Comparison of ENCODE assay signal across 11 mouse cellular contexts in genomic region chr2:167278011-167278410, GRCm38 (mm10). TPM values are rescaled to one million over a fixed set of nuclear protein-coding genes. Genes with fewer than 3 reads are reported as not detected.
DNase-seq lines count a peak whose midpoint lies in the region; ATAC-seq and TF ChIP-seq lines count a peak whose summit lies in the region.
"Had no signal": no experiment of that assay in that cellular context is flagged by ENCODE, and none has a peak within 500 bp of the region (broad histone marks: within the 10 kb centered on the region; RNA-seq: fewer than 3 reads in every experiment).

No protein-coding gene starts in this region.

- no peak overlapping the region for H3K4me2 ChIP-seq in heart, embryonic 12.5 days
- H3K4me2 ChIP-seq in forebrain, postnatal 0 days (ENCODE audit: low read depth), result no peak overlapping the region
- H3K4me2 ChIP-seq: limb, embryonic 13.5 days; lung, embryonic 15.5 days; midbrain, embryonic 15.5 days had no signal

- 0 out of 2 replicates have a peak, but pooled peaks cover 6% of the 10 kb centered on the region for H3K4me1 ChIP-seq in heart, embryonic 12.5 days (replicated peaks)
- no peaks in the 10 kb centered on the region for H3K4me1 ChIP-seq in ES-Bruce4 (ENCODE audit: control insufficient read depth, insufficient read depth, low read length)
- no peaks in the 10 kb centered on the region for H3K4me1 ChIP-seq in forebrain, postnatal 0 days (ENCODE audit: insufficient read depth)
- H3K4me1 ChIP-seq: limb, embryonic 13.5 days; midbrain, embryonic 15.5 days had no signal

- peak; percentile 0 to 3 for DNase-seq in heart, postnatal 36 days
- peak; percentile 8 for DNase-seq in lung, postnatal 10 days
- DNase-seq in lung, postnatal 14 days, result no peak
- DNase-seq in adrenal gland, adult 2 months, result peak; percentile 41
- DNase-seq in forebrain, postnatal 0 days, result no peak

- no peak overlapping the region for H3K9ac ChIP-seq in heart, embryonic 12.5 days
- H3K9ac ChIP-seq in ES-Bruce4 (ENCODE audit: low read depth, poor library complexity, severe bottlenecking), result 0 out of 2 replicates have a peak overlapping the region, but pooled peaks have one; percentile 9
- H3K9ac ChIP-seq in forebrain, postnatal 0 days, result no peak overlapping the region
- H3K9ac ChIP-seq: limb, embryonic 13.5 days; lung, embryonic 15.5 days; midbrain, embryonic 15.5 days had no signal

- no peak overlapping the region for H3K27ac ChIP-seq in heart, embryonic 12.5 days (ENCODE audit: poor library complexity, severe bottlenecking)
- no peak overlapping the region for H3K27ac ChIP-seq in ES-Bruce4 (ENCODE audit: insufficient read depth, low read length)
- H3K27ac ChIP-seq in forebrain, postnatal 0 days (ENCODE audit: low read depth, low read length), result no peak overlapping the region
- H3K27ac ChIP-seq: hindbrain, embryonic 10.5 days; limb, embryonic 13.5 days; lung, embryonic 15.5 days; midbrain, embryonic 15.5 days had no signal

- ATAC-seq in heart, embryonic 12.5 days (ENCODE audit: insufficient number of reproducible peaks, low FRiP score), result no peak
- no peak for ATAC-seq in forebrain, postnatal 0 days
- ATAC-seq: midbrain, embryonic 15.5 days had no signal

- H3K27me3 ChIP-seq in heart, embryonic 12.5 days (replicated peaks), result 0 out of 2 replicates have a peak, but pooled peaks cover 7% of the 10 kb centered on the region
- no peaks in the 10 kb centered on the region for H3K27me3 ChIP-seq in ES-Bruce4 (ENCODE audit: control insufficient read depth, insufficient read depth, low read length, poor library complexity, severe bottlenecking)
- H3K27me3 ChIP-seq in forebrain, postnatal 0 days (ENCODE audit: insufficient read depth, low read length), result no peaks in the 10 kb centered on the region
- H3K27me3 ChIP-seq: limb, embryonic 13.5 days; lung, embryonic 15.5 days had no signal

- H3K9me3 ChIP-seq in heart, embryonic 12.5 days (replicated peaks), result no peaks in the 10 kb centered on the region
- no peaks in the 10 kb centered on the region; the same call in 1 of the 2 replicates for H3K9me3 ChIP-seq in ES-Bruce4 (replicated peaks; ENCODE audit: control insufficient read depth, insufficient read depth, low read length, poor library complexity, severe bottlenecking)
- H3K9me3 ChIP-seq in forebrain, postnatal 0 days (ENCODE audit: low read length), result no peaks in the 10 kb centered on the region
- H3K9me3 ChIP-seq: hindbrain, embryonic 10.5 days; limb, embryonic 13.5 days; lung, embryonic 15.5 days; midbrain, embryonic 15.5 days had no signal

- no peak for TF ChIP-seq POLR2A in ES-Bruce4 (IDR thresholded peaks at IDR 0.05; ENCODE audit: insufficient read depth, low read length)

- no peak overlapping the region for H3K4me3 ChIP-seq in heart, embryonic 12.5 days
- H3K4me3 ChIP-seq in ES-Bruce4 (ENCODE audit: low read depth, low read length), result 0 out of 2 replicates have a peak overlapping the region, but pooled peaks have one; percentile 21
- H3K4me3 ChIP-seq in forebrain, postnatal 0 days (ENCODE audit: low read depth, low read length), result no peak overlapping the region
- H3K4me3 ChIP-seq: hindbrain, embryonic 10.5 days; limb, embryonic 13.5 days; lung, embryonic 15.5 days; midbrain, embryonic 15.5 days had no signal

- TF ChIP-seq EP300 in ES-Bruce4 (IDR thresholded peaks at IDR 0.05; ENCODE audit: insufficient read depth, low read depth, low read length), result no peak

- WGBS in heart, embryonic 12.5 days, result 71% methylated on average over 7 of the region's 7 CpGs
- WGBS in forebrain, postnatal 0 days, result 87% methylated on average over 7 of the region's 7 CpGs

- H3K36me3 ChIP-seq in heart, embryonic 12.5 days, result no peaks in the 10 kb centered on the region
- no peaks in the 10 kb centered on the region for H3K36me3 ChIP-seq in ES-Bruce4 (ENCODE audit: control insufficient read depth, insufficient read depth, low read length, poor library complexity, severe bottlenecking)
- H3K36me3 ChIP-seq in forebrain, postnatal 0 days (ENCODE audit: insufficient read depth), result no peaks in the 10 kb centered on the region
- H3K36me3 ChIP-seq: hindbrain, embryonic 10.5 days; limb, embryonic 13.5 days; lung, embryonic 15.5 days; midbrain, embryonic 15.5 days had no signal

- TF ChIP-seq CTCF in ES-Bruce4 (IDR thresholded peaks at IDR 0.05; ENCODE audit: low read depth, low read length), result no peak
- TF ChIP-seq CTCF in forebrain, postnatal 0 days (IDR thresholded peaks at IDR 0.05; ENCODE audit: low read depth), result no peak

- intact Hi-C loops in heart, postnatal 36 days (cut with DNase I), result no loop called here

RNA-seq across cellular contexts. Expression of gene Ptgis, which starts 37.6 kb away (rescaled TPM):
- 10 to 100 TPM; 19.5 to 22.2 TPM for total RNA-seq in heart, postnatal 36 days (2021)
- polyA plus RNA-seq in heart, embryonic 12.5 days (2016; fragmentation: Nextera tagmentation; extraction: Ambion mirVana), result 22.5 and 22.9 TPM in 2 replicates
- 6.8 and 11.0 TPM in 2 replicates for polyA plus RNA-seq in ES-Bruce4 (2011; ENCODE audit: insufficient read depth, insufficient read length, low read depth, missing spikeins)
- total RNA-seq in adrenal gland, adult 2 months (2021), result 10 to 100 TPM; 17.3 to 37.2 TPM
- 65.3 and 74.3 TPM in 2 replicates for polyA plus RNA-seq in adrenal gland, adult 2 months (2012; rRNA removed)
- total RNA-seq in forebrain, postnatal 0 days (2014; rRNA removed), result 2.5 and 4.0 TPM in 2 replicates
- 2.5 and 2.8 TPM in 2 replicates for polyA plus RNA-seq in forebrain, postnatal 0 days (2015; fragmentation: Nextera tagmentation; extraction: Ambion mirVana)

Comparison
In these comparisons a context has a peak if more than half of its experiments do, and no peak if none do; other contexts are left out.
1. DNase-seq: peak in heart, postnatal 36 days (2 of 2), lung, postnatal 10 days (single experiment) and adrenal gland, adult 2 months (single experiment); none in lung, postnatal 14 days (single experiment) and forebrain, postnatal 0 days (single experiment).